Comparison of ENCODE assay signal across 8 mouse cellular contexts in genomic region chr7:73606677-73607449, GRCm38 (mm10).
DNase-seq lines count a peak whose midpoint lies in the region; ATAC-seq and TF ChIP-seq lines count a peak whose summit lies in the region.

No protein-coding gene starts in this region.

- no peak for TF ChIP-seq CTCF in cortical plate, adult 2 months (IDR thresholded peaks at IDR 0.05; ENCODE audit: extremely low read depth, insufficient read depth, low read length)

- H3K4me3 ChIP-seq in cortical plate, adult 2 months (ENCODE audit: insufficient read depth, low read length) = peak overlapping the region; percentile 6; the same call in 1 of the 2 replicates

- peak; percentile 94 for ATAC-seq in megakaryocyte-erythroid progenitor cell, adult 5-6 weeks (replicated peaks; ENCODE audit: low FRiP score, low TSS enrichment, poor library complexity, severe bottlenecking)

- intact Hi-C loops in left cerebral cortex, postnatal 14 days (cut with DNase I) = loop anchor here (2.0 kb wide), 1 partner anchor 48 kb away; no protein-coding TSS in a partner anchor

- H3K4me1 ChIP-seq in cortical plate, adult 2 months (ENCODE audit: control insufficient read depth, insufficient read depth, low read length) = peaks cover 3% of the 10 kb centered on the region; the same call in 1 of the 2 replicates

- H3K27ac ChIP-seq in cortical plate, adult 2 months (ENCODE audit: insufficient read depth, low read length) = peak overlapping the region; percentile 93

- DNase-seq in adrenal gland, adult (ENCODE audit: inconsistent age in 2 of 2, low spot score in 1 of 2) = peak; percentile 96 to 98
- peak; percentile 88 to 92 for DNase-seq in gastrocnemius, adult 8-10 months (ENCODE audit: low spot score in 2 of 2)
- peak; percentile 98 for DNase-seq in induced T-regulatory cell, adult 2 months (ENCODE audit: low read depth)
- DNase-seq in left cerebral cortex, postnatal 14 days (ENCODE audit: low spot score in 2 of 2) = peak; percentile 95 to 96
- peak; percentile 94 for DNase-seq in right cerebral cortex, postnatal 14 days
- peak; percentile 89 for DNase-seq in urinary bladder, postnatal 25 days (ENCODE audit: low spot score)

- peak; percentile 60; the same call in 1 of the 2 replicates for TF ChIP-seq POLR2A in cortical plate, adult 2 months (IDR thresholded peaks at IDR 0.05; ENCODE audit: extremely low read depth, insufficient read depth, low read length)

Comparison
In these comparisons a context has a peak if more than half of its experiments do, and no peak if none do; other contexts are left out.
1. Peak in every context shown above with its lines: DNase-seq, ATAC-seq, H3K4me3 ChIP-seq and H3K27ac ChIP-seq.